Mouse (Mus musculus): Measurements from ENCODE around the gene En1.

DNA sequence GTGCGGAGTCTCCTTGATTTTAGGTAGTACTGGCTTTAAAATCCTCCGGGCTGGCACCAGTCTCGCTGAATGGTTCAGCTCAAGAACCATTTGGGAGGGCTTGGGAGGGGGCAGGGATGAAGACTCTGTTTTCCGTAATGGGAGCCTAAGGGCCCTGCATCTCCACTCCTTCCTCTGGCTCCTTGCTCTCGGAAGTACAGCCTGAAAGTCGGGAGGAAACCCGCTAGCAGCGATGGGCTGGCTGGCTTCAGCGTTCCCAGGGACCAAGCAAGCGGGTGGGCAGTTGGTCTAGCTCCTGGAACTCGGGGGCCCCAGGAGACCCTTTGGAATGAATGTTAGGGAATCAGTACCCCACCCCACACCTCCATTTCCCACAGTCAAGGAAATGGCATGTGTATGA is 4.9 kb upstream of the En1 start:
- TF ChIP-seq CTCF (IDR thresholded peaks at IDR 0.05; ENCODE audit: borderline replicate concordance, insufficient read depth, low read length): no peak
- TF ChIP-seq POLR2A (IDR thresholded peaks at IDR 0.05; ENCODE audit: low read depth, low read length): no peak

Data from embryonic fibroblast, embryonic 13.5 days (primary cell).